Mouse (Mus musculus) cerebellum, postnatal 25 days (tissue): ENCODE data around the gene Cdc42bpa.

Experiments
- DNase-seq, 2 experiments: peaks; one replicate each; pipeline ENCODE4 v3.0.0; 2021; ENCODE audit warnings: mixed read lengths in 2 of 2

Gene Cdc42bpa

DNA sequence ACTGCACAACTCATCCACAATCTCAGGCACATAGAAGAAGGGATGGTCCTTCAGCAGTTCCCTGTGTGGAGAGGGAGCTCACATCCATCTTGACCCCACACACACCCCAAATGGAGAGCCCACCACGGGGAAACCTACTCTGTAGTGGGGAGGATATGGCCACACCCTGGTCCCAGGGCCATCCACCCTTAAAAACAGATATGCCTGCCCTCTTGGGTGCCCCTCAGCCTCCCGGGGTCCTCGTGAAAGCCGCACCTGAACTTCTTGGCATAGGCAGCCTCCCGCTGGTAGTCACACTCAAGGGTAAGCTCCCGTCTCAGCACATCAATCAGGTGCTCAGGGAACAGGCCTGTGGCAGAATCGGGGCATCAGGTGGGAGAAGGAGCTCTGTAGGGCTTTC lies 208.9 kb downstream of the Cdc42bpa start:
- no peak for DNase-seq

DNA sequence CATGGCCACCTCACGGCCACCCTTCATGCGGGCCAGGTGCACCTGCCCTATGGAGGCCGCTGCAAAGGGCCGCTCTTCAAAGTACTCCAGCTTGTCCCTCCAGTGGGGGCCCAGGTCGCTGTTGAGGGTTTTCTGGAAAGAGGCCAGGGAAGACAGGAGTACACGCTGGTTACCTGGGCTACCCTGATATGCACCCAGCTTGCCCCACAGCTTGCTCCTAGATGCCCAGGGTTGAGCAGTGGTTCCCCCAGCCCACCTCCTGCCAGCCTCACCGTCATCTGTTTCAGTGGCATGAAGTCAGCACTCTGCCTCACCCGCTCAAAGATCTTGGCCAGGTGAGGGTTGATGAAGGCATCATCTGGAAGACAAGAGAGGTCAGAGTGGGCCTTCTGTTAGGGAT lies 209.8 kb downstream of the Cdc42bpa start:
- no peak for DNase-seq

DNA sequence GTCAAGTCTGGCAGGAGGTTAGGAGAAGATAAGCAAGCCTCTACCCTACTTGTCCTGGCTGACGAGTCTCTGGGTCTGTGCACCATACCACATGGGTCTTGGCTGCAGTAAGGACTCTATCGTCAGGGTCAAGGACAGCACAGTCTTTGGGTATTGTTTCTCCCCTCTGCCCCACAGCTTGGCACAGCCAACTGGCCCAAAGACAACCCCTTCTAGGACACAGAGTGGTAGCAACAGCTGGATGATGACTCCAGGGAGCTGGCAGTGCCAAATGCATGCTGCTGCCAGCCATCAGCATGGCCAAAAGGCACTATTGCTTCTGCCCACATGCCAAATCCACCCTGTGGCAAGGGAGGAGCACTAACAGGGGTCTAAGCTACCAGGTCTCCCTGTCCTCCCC lies 211.6 kb downstream of the Cdc42bpa start:
- DNase-seq: no peak

DNA sequence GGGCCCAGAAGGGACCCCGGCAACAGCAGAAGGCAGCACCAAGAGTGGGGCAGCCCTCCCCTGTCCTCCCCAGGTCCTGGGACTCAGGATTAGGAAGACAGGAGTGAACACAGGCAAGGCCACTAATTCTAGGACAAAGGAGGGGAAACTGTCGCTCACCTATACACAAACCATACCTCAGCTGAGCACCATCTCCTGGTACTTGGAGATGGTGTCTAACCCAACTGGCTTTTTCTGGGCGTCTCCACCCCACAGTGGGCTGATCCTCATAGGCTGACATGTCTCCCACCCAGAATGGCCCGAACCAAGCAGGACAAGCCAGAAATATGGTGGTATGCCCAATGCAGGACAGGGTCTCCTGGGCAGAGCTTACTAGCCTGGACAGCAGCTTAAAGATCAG lies 212.3 kb downstream of the Cdc42bpa start:
- no peak for DNase-seq

DNA sequence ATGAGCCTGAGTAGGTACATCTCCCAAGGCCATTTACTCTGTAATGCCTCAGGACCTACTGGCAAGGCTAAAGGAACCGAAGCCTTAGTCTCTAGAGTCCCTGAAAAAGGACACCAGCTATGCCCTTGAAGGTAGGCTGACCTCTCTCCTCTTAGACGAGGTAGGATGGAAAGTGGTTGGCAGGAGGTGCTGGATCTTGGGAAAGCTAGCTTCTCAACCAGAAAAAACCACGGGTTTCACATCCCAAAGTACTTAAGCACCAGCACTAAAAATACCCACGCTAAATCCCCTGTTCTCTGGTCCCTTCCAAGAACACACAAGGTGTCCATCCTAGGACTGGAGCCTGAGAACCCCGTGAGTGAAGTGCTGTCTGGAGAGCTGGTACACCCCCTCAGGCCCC lies 212.7 kb downstream of the Cdc42bpa start:
- no peak for DNase-seq

DNA sequence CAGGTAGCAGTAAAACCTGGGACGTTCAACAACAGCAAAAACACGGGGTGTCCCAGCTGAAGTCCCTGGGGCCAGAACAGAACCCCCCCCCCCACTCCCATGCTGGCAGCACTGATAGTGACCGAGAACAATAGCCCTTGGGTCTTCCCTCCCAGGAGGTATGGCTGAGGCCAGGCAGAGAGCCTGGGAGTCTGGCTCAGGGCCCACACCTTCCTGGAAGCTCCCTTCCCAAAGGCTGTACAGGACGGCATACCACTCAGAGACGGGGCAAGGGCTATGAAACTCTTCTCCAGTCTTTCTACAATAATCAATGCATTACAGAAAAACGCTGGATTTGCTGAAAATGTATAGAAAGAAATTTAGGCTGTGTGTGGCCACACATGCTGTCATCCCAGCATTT lies 214.4 kb downstream of the Cdc42bpa start:
- DNase-seq: peak in 1 of 2 experiments; percentile 51

DNA sequence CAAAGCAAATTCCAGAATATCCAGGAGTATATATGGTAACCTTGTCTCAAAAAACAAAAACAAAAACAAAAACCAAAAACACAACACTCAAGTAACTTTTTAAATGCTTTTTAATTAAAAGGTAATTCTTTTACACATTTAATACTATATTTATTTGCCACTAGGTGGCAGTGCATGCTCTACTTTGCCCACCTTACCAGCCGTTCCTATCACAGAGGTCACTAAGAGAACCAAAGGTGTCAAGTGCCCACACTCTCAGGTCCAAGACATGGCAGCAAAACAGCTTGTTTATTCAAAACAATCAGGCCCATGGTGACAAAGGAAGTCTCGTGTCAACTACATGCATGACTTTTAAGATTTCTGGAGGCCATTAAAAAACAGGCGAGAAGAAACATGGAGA lies 214.9 kb downstream of the Cdc42bpa start:
- DNase-seq: no peak

DNA sequence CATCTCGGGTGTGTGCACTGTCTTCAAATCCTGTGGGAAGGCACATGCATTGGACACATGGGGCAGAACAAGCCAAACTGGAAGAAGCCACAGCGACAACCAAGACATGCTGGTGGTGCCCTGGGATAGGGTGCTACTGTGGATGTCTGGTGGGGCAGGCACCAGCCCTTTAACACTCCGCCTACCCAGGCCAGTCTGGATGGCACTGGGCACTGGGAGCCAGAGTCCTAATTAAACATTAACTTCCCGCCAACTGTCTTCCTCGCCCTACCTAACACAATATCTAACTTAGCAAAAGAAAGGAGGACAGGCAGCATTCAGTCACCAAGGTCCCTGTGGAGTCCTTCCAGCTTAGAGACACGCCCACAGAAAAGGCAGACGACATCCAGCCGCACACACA lies 215.4 kb downstream of the Cdc42bpa start:
- DNase-seq: no peak

DNA sequence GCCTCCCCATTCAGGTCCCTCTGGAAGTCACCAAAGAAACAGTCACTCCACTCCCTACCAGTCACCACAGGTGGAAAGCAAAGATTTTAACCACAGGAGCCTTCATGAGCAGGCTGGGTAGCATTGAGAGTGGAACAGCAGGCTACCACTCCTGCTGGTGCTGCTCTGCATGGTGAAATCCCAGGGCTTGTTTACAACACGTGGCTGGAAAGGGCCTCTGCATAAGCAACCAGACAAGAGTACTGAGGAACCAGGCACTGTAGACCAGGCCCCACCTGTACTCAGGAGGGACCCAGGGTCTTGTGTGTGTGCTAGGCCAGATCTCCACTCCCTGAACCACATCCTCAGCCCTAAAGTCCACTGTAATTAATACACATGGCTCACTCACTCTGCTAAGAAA lies 216.5 kb downstream of the Cdc42bpa start:
- no peak for DNase-seq

DNA sequence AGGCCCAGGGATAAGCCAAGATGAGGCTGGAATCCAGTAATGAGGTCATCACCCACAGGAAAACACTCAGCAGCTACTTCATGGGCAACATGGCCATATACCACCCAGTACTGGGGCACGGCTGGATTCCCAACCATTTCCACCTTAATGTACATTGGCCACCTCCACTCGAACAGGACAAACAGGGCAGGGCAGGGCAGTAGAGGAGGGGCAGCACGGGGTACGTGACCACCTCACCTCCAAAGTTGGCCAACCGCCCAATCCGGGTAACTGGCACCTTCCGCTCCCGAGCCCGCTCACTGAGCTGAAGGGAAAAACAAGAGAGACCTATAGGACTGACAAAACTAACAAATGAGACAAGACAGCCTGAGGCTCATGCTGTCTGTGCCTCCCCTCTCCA lies 218.1 kb downstream of the Cdc42bpa start:
- DNase-seq: peak; percentile 39 to 54

DNA sequence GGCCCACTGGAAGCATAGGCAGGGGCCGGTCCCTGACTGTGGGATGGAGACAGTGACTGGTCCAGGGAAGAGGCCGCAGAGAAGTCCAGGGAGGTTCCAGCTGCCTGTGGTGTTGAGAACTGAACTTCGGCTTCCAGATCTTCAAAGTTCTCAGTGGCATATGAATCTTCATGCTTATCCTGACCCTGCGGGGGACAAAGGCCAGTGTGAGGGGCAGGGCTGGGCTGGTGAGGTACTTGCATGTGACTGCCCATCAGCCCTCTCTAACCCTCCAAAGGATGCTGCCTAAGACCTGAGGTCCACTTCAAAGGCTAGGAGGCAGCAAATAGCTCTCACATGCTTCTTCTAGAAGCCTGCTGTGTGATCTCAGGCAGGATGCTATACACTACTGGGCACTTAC lies 218.8 kb downstream of the Cdc42bpa start:
- DNase-seq: no peak

DNA sequence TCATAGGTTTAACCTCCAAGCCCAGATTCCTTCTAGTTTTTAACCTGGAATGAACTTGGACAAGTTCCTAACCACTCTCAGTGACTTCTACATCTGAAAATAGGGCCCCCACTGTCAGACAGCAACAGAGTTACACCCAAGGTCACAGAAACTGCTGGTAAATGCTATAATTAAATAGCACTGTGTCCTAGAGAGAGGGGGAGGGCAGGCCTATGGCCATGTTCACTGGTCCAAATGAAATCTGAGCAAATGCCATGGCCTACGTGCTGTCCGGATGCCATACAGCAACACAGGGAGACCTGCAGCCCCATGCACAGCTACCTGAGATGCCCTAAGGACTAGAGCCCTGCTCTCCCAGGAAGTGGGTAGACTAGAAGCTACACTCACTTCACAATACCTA lies 219.6 kb downstream of the Cdc42bpa start:
- DNase-seq: no peak

DNA sequence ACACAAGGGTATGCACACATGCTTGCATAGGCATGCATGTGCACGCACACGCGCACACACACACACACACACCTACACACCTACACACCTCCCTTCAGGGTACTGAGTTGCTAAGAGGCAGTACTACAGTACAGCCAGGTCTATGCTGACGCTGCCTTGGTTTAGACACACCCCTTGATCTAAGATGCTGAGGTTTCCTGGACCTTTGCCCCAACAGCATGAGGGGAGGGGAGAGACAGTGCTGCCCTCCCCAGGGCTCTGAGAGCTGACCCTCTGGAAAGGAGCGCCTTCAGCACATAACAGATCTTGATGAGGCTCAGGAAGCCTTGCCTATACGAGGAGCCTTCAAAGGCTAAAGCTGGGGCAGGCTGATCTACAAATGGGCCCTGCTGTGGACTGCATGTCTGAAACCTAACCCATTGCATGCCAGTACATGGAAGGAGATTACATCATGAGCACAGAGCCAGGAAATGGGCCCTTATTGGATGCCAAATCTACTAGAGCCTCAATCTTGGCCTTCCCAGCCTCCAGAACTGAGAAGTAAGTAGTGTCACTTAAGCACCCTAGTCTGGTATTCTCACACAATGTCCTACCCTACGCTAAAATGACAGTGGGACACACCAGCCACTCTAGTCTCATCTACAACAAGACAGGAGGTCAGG lies 221.2 kb downstream of the Cdc42bpa start:
- DNase-seq: no peak

DNA sequence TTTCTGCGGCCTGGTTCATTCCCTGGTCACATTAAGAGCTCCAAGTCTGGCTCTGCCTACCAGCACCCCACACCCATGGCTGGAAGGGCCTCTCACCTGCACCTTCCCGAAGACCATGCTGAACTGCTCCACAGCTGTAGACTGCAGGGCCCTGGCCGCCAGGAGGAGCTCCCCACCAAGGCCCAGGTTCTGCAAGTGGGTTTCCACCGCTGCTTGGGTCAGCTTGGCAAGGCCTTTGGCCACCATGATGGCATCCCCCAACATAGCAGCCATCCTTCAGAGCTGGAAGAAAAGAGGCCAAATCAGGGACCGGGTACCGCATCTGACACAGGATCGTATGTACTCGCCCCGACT lies 221.7 kb downstream of the Cdc42bpa start:
- no peak for DNase-seq

DNA sequence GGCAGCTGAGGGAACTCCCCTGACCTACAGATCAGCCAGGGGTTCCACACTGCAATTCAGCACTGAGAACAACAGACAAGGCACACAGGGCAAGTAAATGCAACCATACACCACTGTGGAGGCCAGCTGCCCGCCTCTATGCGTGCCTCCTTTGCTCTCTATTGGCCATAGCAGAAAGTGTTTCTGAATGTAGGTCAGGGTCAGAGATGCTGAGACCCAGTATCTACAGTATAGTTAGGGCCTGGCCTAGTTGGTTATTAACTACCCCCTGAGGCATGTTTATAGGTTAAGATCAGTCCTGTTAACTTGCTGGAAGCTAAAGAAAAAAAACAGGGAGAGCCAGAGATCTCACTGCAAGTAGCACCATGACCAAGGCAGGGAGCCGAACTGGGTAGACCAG lies 222.5 kb downstream of the Cdc42bpa start:
- no peak for DNase-seq

DNA sequence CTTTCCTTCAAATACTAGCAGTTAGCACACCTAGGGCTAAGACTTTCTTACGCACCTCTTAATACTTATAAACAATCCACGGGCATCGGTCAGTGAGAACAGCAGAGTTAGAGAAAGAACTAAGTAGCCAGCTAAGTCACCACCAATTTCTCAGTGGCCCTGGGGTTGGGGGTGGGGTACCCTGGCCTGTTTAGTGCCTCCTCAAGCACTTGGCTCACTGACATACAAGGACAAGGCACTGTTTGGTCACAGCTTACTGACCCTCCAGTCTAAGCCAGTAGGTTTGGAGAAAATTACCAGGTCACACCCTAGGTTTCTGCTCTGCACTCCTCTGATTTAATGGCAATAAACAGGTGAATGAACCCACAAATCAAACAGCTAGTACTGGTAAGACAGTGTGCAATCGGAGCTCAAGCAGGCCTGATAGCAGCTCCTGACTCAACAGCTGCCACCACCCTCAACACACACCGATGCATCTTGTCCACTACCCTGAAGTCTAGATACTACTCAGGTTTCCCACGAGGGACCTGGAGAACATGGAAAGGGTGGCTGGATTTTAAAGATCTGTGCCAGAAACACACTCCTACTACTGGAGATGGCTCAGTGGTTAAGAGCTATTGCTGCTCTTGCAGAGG lies 223.4 kb downstream of the Cdc42bpa start:
- no peak for DNase-seq

DNA sequence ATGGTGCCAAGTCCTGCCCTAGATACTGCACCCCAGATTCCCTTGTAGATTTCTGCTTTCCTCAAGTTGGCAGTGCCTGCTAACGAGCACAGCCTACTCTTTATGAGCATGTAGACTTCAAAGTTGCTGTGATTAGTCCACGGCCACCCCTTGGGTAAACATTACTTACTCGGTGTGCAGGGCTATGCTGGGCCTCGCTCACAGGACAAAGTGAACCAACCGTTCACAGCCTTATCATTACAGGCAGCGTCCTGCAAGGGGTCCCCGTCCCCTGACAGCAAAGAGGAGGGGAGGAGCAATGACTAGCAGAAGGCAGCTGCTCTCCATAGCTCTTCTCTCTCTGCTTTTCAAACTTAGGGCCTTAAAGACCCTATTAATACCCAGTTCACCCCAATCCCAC lies 224.5 kb downstream of the Cdc42bpa start:
- DNase-seq: no peak

DNA sequence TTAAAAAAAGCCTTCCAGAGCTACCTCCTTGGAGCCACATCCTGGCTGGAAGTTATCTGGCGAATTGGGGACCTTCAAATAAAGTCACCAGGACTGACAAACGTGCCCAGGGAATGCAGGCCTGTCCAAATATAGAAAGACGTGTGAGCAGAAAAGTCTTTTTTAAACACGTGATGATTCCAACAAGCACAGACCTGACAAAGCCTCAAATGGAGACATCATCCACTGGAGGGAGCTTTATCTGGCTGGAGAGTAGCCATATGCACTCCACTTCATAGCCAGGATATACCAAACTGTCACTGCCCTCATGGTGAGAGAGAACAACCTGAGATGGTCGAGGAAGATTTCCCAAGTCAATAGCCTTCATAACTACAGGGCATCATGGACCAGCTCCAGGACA lies 225.6 kb downstream of the Cdc42bpa start:
- DNase-seq: no peak

DNA sequence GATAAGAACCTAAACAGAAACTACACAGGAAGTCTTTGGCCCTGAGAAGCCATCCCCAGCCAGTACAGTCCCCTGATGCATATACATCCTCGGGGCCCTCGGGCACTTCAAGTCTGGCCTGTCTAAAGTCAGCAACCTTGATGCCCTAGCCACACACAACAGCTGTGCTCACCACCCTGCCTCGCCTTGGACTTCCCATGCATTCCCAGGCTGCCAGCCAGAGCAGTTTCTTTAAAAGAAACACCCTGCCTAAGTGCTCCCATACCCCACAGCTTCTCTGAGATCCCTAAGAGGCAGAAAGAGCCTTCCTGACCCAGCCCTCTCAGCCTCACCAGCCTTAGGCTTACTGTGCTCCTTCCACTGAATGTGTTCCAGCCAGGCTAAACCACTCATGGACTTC lies 226.1 kb downstream of the Cdc42bpa start:
- DNase-seq: no peak

DNA sequence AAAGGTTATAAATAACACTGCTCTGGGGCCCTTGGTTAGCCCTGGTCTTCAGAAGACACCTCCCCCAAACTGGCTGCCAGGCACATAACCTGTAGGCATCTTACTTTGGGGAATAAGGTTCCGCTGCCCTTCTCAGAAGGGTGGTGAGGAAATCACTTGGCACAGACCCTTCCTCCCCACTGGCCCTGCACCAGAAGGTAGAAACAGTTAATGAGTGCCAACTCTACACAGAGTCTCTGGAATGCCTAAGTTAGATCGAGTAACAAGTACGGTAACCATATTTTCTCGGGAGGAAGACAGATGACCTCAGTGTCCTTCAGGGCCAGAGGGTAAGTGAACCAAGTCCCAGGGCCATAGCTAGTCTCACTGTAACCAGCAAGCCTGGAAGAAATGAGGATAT lies 228.7 kb downstream of the Cdc42bpa start:
- no peak for DNase-seq

DNA sequence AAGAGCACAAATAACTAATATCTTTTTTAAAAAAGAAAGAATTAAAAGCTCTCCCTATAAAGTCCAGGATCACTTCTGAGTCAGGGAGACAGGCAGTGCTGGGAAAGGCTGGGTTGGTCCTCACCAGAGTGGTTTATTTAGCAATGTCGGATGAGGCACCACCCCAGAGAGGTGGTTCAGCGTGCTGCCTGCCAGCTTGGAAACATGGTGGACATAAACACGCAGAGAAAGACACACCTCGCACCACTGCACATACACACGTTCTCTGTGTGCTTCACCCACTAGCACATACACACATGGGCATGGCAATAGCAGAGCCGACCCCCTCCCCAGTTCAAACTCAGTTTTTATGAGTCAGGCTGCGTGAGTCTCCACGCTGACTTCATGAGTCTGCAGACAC lies 230.8 kb downstream of the Cdc42bpa start:
- DNase-seq: no peak

DNA sequence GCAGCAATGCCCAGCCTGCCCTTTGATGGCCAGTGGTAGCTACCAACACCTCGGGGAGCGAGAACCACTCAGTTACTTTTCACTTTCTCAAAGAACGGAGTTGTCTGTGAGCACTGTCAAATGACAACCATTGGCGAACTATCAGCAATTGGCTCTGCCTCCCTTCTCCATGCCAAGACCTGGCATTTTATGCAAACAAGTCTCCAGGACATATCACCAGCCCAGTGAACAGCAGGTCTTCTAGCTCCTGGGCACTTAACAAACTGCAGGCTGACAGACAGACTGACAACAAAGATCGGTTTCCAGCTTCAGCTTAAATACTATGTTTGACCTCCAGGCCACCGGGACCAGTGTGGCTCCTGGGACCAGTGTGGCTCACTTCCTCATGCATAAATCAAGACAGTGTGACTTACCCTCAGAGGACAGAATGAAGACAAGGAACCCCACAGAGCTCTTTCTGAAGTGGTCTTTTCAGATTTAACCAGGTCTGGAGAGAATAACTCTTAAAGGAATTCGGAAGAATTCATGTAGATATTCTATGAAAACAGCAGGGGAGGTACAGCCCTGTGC lies 231.5 kb downstream of the Cdc42bpa start:
- DNase-seq: no peak

DNA sequence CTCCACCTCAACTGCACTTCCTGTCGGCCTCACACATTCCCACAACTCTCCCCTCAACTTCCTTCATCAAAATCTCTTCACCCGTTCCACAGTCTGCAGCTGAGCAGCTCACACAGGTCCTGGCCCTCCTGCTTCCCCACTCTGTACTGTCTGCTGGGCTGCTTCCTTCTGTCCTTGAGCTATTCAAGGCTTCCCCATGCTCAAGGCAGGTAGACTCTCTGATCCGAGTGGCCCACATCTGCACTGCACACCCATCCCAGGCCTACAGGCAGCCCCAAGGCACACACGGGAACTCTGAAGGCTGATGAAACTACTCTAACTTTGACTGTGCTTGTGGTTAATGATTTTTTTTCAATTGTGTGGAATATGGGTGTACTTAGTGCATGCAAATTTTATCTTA lies 232.6 kb downstream of the Cdc42bpa start:
- no peak for DNase-seq

DNA sequence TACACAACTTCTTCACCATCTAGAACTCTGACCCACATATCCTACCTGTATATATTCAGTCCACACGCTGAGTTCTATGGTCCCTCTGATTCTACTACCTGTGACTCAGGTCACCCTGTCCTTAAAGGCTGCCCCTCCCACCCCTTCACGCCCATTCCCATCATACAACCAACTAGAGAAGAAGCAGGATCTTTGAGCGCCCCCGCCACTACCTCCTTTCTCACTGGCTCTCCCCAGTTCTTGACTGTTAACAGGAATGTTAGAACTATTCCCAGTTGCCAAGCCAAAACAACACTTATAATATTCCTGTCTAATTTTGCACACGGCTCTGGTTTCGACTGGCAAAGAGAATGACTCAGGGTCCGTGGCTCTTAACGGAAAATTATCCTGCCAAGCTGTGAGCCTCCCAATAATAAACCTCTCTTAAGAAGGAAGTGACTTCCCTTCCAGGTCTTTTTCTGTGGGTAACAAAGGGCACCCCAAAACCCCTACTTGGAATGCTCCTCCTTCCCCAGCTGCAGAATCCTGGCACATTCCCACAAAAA lies 233.2 kb downstream of the Cdc42bpa start:
- DNase-seq: no peak

DNA sequence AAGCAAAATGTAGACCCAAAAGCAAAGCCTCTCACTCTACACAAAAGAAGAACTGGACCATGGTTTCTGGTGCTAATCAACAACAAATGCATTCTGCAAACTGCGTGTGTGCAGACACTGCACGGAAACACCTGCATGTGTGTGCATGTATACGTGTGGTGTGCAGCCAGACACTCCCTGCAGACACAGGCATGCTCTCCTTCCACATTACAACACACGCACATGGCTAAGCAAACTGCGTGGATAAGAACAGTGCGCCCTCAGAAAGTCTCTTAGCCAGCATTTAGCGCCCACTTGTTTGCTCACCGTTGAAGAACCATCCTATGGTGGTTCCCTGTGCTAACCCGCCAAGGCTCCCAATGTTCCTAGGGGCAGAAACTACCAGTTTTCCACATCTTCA lies 233.8 kb downstream of the Cdc42bpa start:
- no peak for DNase-seq
